Mouse (Mus musculus) kidney, embryonic 15.5 days (tissue): Measurements from ENCODE around the gene Slc37a4. TPM values are rescaled to one million over a fixed set of nuclear protein-coding genes. Genes with fewer than 3 reads are reported as not detected.
"Not testable (repeated sequence)": the region's sequence is repeated elsewhere in the genome, so short reads cannot be mapped to it uniquely, and the experiment has no call there.

Experiments used
- ATAC-seq: fragments of 200-750 bp; cut with Nextera tagmentation; replicated peaks from 2 replicates; pipeline ENCODE4 v1.8.0; 2017; ENCODE audit warnings: moderate TSS enrichment; ENCODE audit not compliant: low FRiP score
- H3K27ac ChIP-seq: fragments of 300-500 bp; sonication (generic); 2 replicates; pipeline ENCODE4 v1.5.1; 2015; ENCODE audit warnings: mild to moderate bottlenecking, inconsistent platforms
- H3K27me3 ChIP-seq: fragments of 300-500 bp; sonication (generic); 2 replicates; pipeline ENCODE4 v1.6.1; 2015; ENCODE audit warnings: inconsistent platforms
- H3K36me3 ChIP-seq: fragments of 300-500 bp; sonication (generic); 2 replicates; pipeline ENCODE4 v1.6.1; 2015; ENCODE audit warnings: inconsistent platforms
- H3K4me1 ChIP-seq: fragments of 300-500 bp; sonication (generic); 2 replicates; pipeline ENCODE4 v1.6.1; 2015; ENCODE audit warnings: inconsistent platforms
- H3K4me2 ChIP-seq: fragments of 300-500 bp; sonication (generic); 2 replicates; pipeline ENCODE4 v1.6.1; 2015; ENCODE audit warnings: moderate library complexity, mild to moderate bottlenecking, inconsistent platforms
- H3K4me3 ChIP-seq: fragments of 300-500 bp; sonication (generic); replicated peaks from 2 replicates; pipeline ENCODE4 v1.5.1; 2015; ENCODE audit warnings: mild to moderate bottlenecking, inconsistent platforms
- H3K9ac ChIP-seq: fragments of 300-500 bp; sonication (generic); 2 replicates; pipeline ENCODE4 v1.6.1; 2015; ENCODE audit warnings: mild to moderate bottlenecking, inconsistent platforms
- H3K9me3 ChIP-seq: fragments of 300-500 bp; sonication (generic); replicated peaks from 2 replicates; pipeline ENCODE4 v1.6.1; 2016; ENCODE audit warnings: inconsistent platforms
- WGBS: fragments of 180-500 bp; shearing (Covaris S2); methylation state at CpG from one replicate; pipeline ENCODE4 v1.1.7; 2015; ENCODE audit warnings: mixed read lengths; 5-methylcytosine and 5-hydroxymethylcytosine counted together
- polyA plus RNA-seq: library from polyadenylated mRNA; unstranded; fragments of >200 nt; fragmentation: Nextera tagmentation; extraction: Ambion mirVana; gene quantifications from 2 replicates; pipeline ENCODE4 v1.2.1, GENCODE M21; 2015

Slc37a4 gene
- polyA plus RNA-seq, 1 experiment from 2014 or later: 47.5 TPM

DNA sequence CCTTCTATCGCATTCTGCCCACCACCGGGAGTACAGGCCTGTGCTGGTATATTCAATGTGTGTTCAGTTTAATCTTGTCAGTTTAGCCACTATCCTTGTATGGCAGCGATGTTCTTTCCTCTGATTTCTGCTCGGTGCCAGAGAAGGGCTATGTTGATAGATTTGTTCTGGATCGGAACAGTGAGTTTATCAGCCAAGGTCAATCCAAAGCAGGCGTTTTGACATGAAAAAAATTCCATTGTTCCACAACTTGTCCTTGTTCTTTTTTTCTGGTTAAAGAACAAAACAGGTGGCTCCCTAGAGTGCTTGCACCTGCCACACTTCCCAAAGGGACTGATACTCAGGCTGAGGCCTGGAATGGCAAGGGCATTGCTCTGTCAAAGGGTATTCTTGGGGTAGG lies 20.5 kb upstream of the Slc37a4 start:
- H3K36me3 ChIP-seq: peaks cover 6% of the 10 kb centered on the region
- no peak for ATAC-seq
- no peak overlapping the region for H3K4me2 ChIP-seq

GRCm38 (mm10) chr9:44377335-44377734 lies 19.3 kb upstream of the Slc37a4 start:
- peaks cover 18% of the 10 kb centered on the region for H3K36me3 ChIP-seq
- peaks cover 21% of the 10 kb centered on the region for H3K4me1 ChIP-seq
- 81% methylated on average over 2 of the region's 2 CpGs for WGBS
- H3K4me3 ChIP-seq, ATAC-seq, H3K9ac ChIP-seq, H3K9me3 ChIP-seq, H3K27me3 ChIP-seq, H3K4me2 ChIP-seq, H3K27ac ChIP-seq: not testable (repeated sequence)

More for the DNA sequence above, 20.5 kb upstream of the Slc37a4 start:
- Histone ChIP-seq H3K27me3 (no peaks in the 10 kb centered on the region), H3K9ac (no peak overlapping the region), H3K27ac (no peak overlapping the region), H3K4me3 (no peak overlapping the region), H3K9me3 (no peaks in the 10 kb centered on the region), H3K4me1 (peaks cover 21% of the 10 kb centered on the region)
- 89% methylated on average over 6 of the region's 6 CpGs for WGBS

GRCm38 (mm10) chr9:44378153-44378730 lies 18.4 kb upstream of the Slc37a4 start:
- Histone ChIP-seq H3K27me3 (no peaks in the 10 kb centered on the region), H3K4me3 (peak overlapping the region; percentile 77), H3K9ac (peak overlapping the region; percentile 65), H3K4me2 (peak overlapping the region; percentile 76), H3K9me3 (no peaks in the 10 kb centered on the region), H3K27ac (peak overlapping the region; percentile 83), H3K36me3 (peaks cover 27% of the 10 kb centered on the region), H3K4me1 (peaks cover 21% of the 10 kb centered on the region)
- no peak for ATAC-seq
- 84% methylated on average over 5 of the region's 5 CpGs for WGBS

DNA sequence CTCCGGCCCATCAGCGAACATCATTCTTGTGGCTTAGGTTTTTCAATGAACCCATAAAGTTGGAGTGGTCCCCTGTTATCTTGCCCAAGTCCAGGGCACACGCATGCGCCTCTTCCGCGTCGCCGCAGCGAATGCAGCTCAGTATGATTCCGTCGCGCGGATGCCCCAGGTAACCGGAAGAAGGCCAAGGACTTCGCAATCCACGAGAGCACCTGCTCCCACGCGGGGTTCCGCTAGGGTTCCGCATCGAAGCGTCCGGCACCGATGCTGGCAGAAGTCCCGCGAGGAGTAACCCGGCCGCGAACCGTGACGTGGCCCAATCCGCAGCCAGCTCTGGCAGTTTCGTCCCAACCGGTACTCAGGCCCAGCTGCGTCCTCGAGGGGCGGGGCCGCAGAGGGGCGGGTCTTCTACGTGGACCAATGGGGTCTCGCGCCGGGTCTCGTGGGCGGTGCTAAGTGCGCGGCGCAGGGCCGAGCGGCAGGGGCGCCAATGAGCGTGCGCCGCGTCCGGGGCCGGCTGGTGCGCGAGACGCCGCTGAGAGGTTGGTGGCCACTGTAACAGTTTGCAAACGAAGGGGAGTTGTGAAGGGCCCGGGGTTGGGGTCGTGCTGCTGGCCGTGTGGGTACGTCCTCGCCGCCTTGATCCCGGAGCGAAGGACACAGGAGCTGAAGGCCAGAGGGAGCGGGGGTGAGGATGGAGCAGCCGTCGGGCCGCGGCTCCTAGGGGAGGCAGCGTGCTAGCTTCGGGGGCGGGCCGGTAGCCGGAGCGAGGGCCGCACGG lies 17.4 kb upstream of the Slc37a4 start, which contains the start of gene Hyou1:
Gene Hyou1, plus strand, starts transcription at position 437 of the 781 bp plus-strand sequence.
- WGBS: under 1% methylated on average over 83 of the region's 83 CpGs

DNA sequence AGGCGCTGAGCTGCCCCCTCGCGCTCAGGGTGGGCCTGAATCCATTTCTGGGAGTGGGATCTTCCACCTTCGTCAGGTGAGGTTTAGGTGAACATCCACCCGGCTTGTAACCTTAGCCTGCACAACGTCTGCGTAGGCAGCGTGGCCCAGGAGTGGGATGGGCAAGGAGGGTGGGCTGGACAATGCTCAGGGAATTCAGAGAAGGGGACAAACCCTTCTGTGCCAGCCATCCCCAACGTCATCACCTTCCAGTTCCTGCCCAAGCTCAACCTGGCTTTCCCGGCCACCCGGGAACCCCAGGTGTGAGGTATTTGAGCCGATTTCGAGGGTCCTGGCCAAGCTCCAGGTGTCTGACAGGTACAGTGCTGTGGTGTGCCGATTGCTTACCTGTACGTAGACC lies 16.8 kb upstream of the Slc37a4 start:
- WGBS: 9% methylated on average over 15 of the region's 15 CpGs
- Histone ChIP-seq H3K4me2 (peak overlapping the region; percentile 76), H3K9ac (peak overlapping the region; percentile 91), H3K27ac (peak overlapping the region; percentile 87), H3K36me3 (peaks cover 43% of the 10 kb centered on the region), H3K9me3 (no peaks in the 10 kb centered on the region), H3K4me3 (peak overlapping the region; percentile 77), H3K27me3 (no peaks in the 10 kb centered on the region), H3K4me1 (peaks cover 21% of the 10 kb centered on the region)
- peak; percentile 27 for ATAC-seq

More for the DNA sequence above, 17.4 kb upstream of the Slc37a4 start, which contains the start of gene Hyou1:
- Histone ChIP-seq H3K27ac (peak within 1 kb of the TSS; percentile 87), H3K4me2 (peak within 1 kb of the TSS; percentile 76), H3K27me3 (no peaks in the 10 kb centered on the region), H3K4me3 (peak within 1 kb of the TSS; percentile 77), H3K4me1 (peaks cover 21% of the 10 kb centered on the region), H3K36me3 (peaks cover 37% of the 10 kb centered on the region), H3K9me3 (no peaks in the 10 kb centered on the region), H3K9ac (peak within 1 kb of the TSS; percentile 91)
- ATAC-seq: peak; percentile 98

DNA sequence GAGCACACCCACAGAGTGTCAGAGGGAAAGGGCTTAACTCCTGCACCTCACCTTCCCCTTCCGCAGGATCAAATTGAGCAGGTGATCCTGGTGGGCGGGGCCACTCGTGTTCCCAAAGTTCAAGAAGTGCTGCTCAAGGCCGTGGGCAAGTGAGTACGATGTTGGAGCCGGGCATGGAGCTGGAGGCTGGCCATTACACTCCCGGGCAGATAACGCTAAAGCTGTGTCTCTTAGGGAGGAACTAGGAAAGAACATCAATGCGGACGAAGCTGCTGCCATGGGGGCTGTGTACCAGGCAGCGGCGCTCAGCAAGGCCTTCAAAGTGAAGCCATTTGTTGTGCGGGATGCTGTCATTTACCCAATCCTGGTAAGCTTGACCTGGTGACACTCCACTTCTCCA lies 12.1 kb upstream of the Slc37a4 start:
- H3K4me1 ChIP-seq: peaks cover 13% of the 10 kb centered on the region
- no peaks in the 10 kb centered on the region for H3K9me3 ChIP-seq
- WGBS: 87% methylated on average over 13 of the region's 13 CpGs
- H3K27ac ChIP-seq: no peak overlapping the region
- H3K27me3 ChIP-seq: no peaks in the 10 kb centered on the region
- H3K36me3 ChIP-seq: peaks cover 90% of the 10 kb centered on the region
- H3K4me2 ChIP-seq: no peak overlapping the region
- no peak for ATAC-seq
- no peak overlapping the region for H3K4me3 ChIP-seq
- no peak overlapping the region for H3K9ac ChIP-seq

- Histone ChIP-seq H3K9me3 (no peaks in the 10 kb centered on the region), H3K27me3 (no peaks in the 10 kb centered on the region), H3K4me1 (no peaks in the 10 kb centered on the region), H3K9ac (no peak overlapping the region), H3K36me3 (peaks cover 98% of the 10 kb centered on the region), H3K4me3 (no peak overlapping the region), H3K4me2 (no peak overlapping the region), H3K27ac (no peak overlapping the region)
- WGBS: 87% methylated on average over 3 of the region's 3 CpGs
- no peak for ATAC-seq
Measured at GRCm38 (mm10) chr9:44387221-44387620, 9.4 kb upstream of the Slc37a4 start.

- Histone ChIP-seq H3K4me3 (no peak overlapping the region), H3K27ac (no peak overlapping the region), H3K9me3 (no peaks in the 10 kb centered on the region), H3K27me3 (no peaks in the 10 kb centered on the region), H3K4me1 (no peaks in the 10 kb centered on the region), H3K9ac (no peak overlapping the region), H3K36me3 (peaks cover 85% of the 10 kb centered on the region), H3K4me2 (no peak overlapping the region)
- WGBS: 59% methylated on average over 8 of the region's 8 CpGs
- ATAC-seq: no peak
Measured at GRCm38 (mm10) chr9:44389273-44389672, 7.4 kb upstream of the Slc37a4 start.

DNA sequence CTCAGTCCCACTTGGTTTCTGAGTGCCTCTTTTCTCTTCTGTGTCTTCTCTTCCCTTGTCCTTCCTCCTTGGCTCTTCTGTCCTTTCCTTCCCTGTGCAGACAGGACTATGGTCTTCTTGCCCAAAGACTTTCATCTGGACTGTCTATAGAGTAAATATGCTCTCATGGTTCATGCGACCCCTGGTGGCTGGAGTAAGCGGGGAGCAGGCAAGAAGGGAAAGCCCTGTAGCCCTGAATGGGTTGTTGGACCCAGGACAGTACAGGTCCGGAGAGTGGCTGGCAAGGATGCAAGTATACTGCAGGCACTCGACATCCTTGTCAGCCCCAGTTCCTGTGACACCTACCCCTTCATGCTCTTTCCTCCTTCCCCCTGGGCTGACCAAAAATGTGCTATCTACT lies 5.2 kb upstream of the Slc37a4 start:
- Histone ChIP-seq H3K36me3 (peaks cover 63% of the 10 kb centered on the region), H3K27me3 (no peaks in the 10 kb centered on the region), H3K9ac (no peak overlapping the region), H3K4me1 (peaks cover 6% of the 10 kb centered on the region; the same call in 1 of the 2 replicates), H3K9me3 (no peaks in the 10 kb centered on the region), H3K4me2 (no peak overlapping the region), H3K27ac (no peak overlapping the region), H3K4me3 (no peak overlapping the region)
- 39% methylated on average over 4 of the region's 4 CpGs for WGBS
- ATAC-seq: 0 out of 2 replicates have a peak, but pooled peaks have one; percentile 5

DNA sequence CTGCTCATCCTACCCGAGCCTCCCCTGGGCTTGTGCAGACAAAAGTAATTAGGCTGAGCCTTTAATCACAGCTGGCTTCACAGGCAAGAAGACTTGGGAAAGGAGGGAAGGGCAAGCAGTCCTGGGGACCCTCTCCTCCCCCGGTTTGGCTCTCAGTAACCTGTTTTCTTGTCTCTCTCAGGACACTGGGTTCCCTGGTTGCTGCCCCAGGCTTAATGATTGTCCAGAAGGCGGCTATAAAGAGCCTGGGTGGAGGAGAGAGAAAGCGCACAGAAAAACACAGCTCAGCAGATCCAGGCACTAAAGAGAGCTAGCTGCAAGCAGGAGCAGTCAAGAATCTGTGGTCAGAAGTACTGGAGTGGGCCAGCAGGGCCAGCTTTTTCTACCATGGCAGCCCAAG lies 1.4 kb downstream of the Slc37a4 start:
- Histone ChIP-seq H3K36me3 (peaks cover 40% of the 10 kb centered on the region), H3K27me3 (no peaks in the 10 kb centered on the region), H3K9me3 (no peaks in the 10 kb centered on the region), H3K27ac (peak overlapping the region; percentile 93), H3K4me3 (peak overlapping the region; percentile 70), H3K4me1 (peaks cover 34% of the 10 kb centered on the region), H3K4me2 (peak overlapping the region; percentile 94), H3K9ac (peak overlapping the region; percentile 72; the same call in 1 of the 2 replicates)
- WGBS: 9% methylated on average over 4 of the region's 4 CpGs
- ATAC-seq: no peak; the same call in 1 of the 2 replicates

GRCm38 (mm10) chr9:44398551-44398950 lies 1.9 kb downstream of the Slc37a4 start:
- Histone ChIP-seq H3K27ac (peak overlapping the region; percentile 93), H3K9me3 (no peaks in the 10 kb centered on the region), H3K27me3 (no peaks in the 10 kb centered on the region), H3K36me3 (peaks cover 45% of the 10 kb centered on the region), H3K4me1 (peaks cover 34% of the 10 kb centered on the region), H3K9ac (peak overlapping the region; percentile 24; the same call in 1 of the 2 replicates), H3K4me2 (peak overlapping the region; percentile 94), H3K4me3 (peak overlapping the region; percentile 70)
- no peak for ATAC-seq
- WGBS: 71% methylated on average over 9 of the region's 9 CpGs

GRCm38 (mm10) chr9:44399114-44399794 lies 2.6 kb downstream of the Slc37a4 start:
- Histone ChIP-seq H3K9ac (0 out of 2 replicates have a peak overlapping the region, but pooled peaks have one; percentile 31), H3K27ac (peak overlapping the region; percentile 93; the same call in 1 of the 2 replicates), H3K4me3 (peak overlapping the region; percentile 70), H3K4me2 (peak overlapping the region; percentile 94), H3K9me3 (no peaks in the 10 kb centered on the region), H3K36me3 (peaks cover 52% of the 10 kb centered on the region), H3K4me1 (peaks cover 34% of the 10 kb centered on the region), H3K27me3 (no peaks in the 10 kb centered on the region)
- no peak for ATAC-seq
- WGBS: 77% methylated on average over 13 of the region's 13 CpGs
